Mouse (Mus musculus) right cerebral cortex, postnatal 10 days (tissue): ENCODE measurements at regions not wholly inside any gene's neighbourhood (a gene's known extent, or its start where the extent isn't known, plus 50 kb on each side); places are given as distances from the start of the nearest gene placed in this dataset.

Experiments used
- DNase-seq, 2 experiments: peaks; one replicate each; pipeline ENCODE4 v3.0.0; 2021; ENCODE audit warnings: low spot score in 2 of 2

GRCm38 (mm10) chr13:51016956-51017703 is 83.5 kb upstream of the Spin1 start:
- DNase-seq = no peak

- no peak for DNase-seq
Observed at GRCm38 (mm10) chr13:51017727-51018321, 82.9 kb upstream of the Spin1 start.

GRCm38 (mm10) chr13:51018366-51018765 is 82.3 kb upstream of the Spin1 start:
- no peak for DNase-seq

GRCm38 (mm10) chr13:51022401-51023250 is 78.1 kb upstream of the Spin1 start:
- DNase-seq = peak; percentile 57 to 58

- DNase-seq = no peak
Observed at GRCm38 (mm10) chr13:51023271-51023670, 77.4 kb upstream of the Spin1 start.

GRCm38 (mm10) chr13:51026311-51026918 is 74.3 kb upstream of the Spin1 start:
- no peak for DNase-seq

DNA sequence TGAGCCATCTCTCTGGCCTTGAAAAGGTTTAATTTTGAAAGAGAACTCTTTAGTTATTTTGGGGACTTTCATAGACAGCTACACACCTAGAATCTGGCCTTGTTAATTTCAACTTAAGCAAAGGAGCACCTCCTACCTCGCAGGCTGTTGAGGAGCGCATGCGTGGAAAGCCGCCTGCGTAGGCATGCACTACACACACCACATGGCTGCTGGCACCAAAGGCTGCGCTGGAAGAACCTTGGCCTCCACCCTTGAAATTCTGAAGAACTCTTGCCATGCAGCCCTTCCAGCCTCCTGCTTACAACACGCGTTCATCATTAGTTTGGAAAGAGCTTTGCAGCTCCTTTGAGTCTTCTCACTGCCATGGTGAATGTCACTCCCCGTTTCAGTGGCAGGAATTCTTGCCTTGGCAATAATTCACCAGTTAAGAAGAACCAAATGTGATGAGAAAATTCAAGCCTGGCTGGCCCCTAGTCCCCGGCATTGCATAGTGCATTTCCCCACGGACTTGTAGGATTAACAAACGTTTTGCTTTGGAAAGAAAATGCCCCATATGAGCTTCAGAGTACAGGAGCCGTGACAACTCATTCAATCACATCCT is 62.7 kb upstream of the Spin1 start:
- DNase-seq = peak in 1 of 2 experiments; percentile 24

DNA sequence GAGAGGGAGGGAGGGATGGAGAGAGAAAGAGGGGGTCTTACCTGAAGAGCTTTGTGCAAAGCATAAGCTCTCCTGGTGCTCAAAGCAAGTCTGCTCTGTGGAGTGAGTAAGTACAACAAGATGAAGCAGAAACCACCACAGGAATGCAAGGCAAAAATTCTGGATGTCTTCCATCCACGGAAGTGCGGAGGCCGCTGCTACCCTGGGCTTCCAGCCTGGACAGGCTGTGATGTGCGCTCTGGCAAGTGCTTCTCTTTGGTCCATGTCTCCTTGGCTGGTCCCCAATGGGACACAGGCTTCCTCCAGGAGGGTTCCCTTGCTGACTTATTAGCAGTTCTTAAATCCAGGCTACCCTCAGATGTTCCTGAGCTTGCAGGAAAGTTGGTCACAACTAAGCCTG is 61.7 kb upstream of the Spin1 start:
- no peak for DNase-seq

DNA sequence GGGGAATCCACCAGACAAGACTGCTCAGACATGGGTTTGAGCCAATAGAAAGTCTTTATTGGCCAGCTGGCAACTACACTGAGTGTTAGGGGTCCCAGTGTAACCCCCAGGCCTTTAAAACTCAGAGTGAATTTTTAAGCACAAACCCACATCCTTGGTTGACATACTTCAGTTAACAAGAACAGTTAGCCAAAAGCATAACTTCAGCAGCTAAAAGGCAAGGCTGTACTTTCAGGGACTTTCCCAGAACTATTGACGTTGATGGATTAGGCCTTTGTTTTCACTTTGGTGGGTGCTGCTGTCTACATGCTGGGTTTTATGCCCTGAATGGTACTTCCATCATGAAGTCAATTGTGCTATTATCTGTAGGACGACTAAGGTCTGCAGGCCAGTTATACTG is 59.6 kb upstream of the Spin1 start:
- no peak for DNase-seq

DNA sequence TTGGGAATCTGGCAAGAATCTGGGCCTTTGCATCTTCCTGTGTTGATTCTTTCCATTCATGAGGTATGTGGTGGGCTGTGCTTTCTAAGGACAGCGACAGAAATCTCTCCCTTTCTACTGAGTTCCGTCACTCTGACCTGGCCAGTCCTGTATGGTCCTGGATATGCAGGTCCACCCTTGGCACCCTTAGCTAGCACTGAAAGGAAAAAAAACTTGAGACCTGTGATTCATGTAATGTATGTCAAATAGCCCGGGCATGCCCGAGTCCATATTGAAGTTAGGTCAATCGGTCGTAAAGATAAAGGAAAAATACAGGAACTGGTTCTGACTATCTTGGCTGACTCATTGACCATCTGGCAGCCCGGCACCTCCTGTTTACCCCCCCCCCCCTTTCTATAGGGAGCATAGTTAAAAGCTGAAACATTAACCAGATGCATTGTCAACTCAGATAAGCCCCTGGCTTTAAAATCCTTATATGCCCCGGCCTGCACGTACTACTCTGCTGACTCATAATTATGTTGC is 57.7 kb upstream of the Spin1 start:
- no peak for DNase-seq
